Mouse (Mus musculus) G1E-ER4 (cell line): ENCODE data around the gene Aldh3b1. TPM values are rescaled to one million over a fixed set of nuclear protein-coding genes. Genes with fewer than 3 reads are reported as not detected.

Experiments
- GATA1 ChIP-seq: IDR thresholded peaks from one replicate; pipeline ENCODE4 v1.8.0; 2012; ENCODE audit warnings: low read length, inconsistent platforms
- polyA plus RNA-seq: library from polyadenylated mRNA; stranded (reverse); fragments of >175 nt; gene quantifications from 2 replicates; pipeline ENCODE4 v1.2.3, GENCODE M21; 2012

The Aldh3b1 gene
- polyA plus RNA-seq: not detected in 2 replicates

DNA sequence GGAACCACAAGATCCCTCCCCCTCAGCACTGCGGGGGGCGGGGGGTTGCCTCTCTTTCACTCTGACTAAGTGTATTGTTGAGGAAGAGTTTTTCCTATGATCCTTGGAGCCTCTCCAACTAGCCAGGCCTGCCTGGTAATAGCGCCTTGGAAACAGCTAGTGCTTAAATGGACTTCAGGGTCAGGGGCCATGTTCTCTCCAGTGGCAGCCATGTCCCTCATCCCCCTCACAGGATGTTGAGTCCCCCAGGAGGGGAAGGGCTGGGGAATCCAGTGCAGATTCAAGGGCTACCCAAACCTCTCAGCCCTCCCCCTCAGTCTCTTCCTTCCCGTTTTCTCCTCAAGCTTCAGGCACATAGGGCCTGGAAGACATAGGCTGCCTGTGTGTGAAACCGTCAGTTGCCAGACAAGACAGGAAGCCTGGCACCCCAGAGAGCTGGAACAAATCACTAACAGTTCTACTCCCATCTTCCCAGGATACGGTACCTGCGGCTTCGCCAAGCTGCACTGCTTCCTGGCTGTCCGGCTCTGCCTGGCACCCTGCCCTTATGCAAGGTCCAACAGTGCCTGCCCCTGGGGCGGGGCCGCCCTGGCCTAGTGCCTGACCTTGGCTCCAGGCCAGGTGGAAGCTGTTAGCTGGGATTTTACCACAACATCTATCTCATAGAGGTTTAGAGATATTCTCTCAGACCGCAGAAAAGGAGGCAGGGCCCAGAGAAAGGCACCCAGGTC is at the start of gene Aldh3b1:
Gene Aldh3b1, minus strand, starts transcription at position 598 of the 731 bp plus-strand sequence.
- no peak for TF ChIP-seq GATA1

- TF ChIP-seq GATA1: no peak
These were observed 46.3 kb upstream of the Aldh3b1 start for GRCm38 (mm10) chr19:3975866-3976265.

GRCm38 (mm10) chr19:3972229-3972628 is 42.6 kb upstream of the Aldh3b1 start, which contains the start of gene Aldh3b2:
Aldh3b2 (plus strand) TSS chr19:3972328.
- TF ChIP-seq GATA1: no peak

GRCm38 (mm10) chr19:3967258-3967657 is 37.6 kb upstream of the Aldh3b1 start:
- no peak for TF ChIP-seq GATA1

GRCm38 (mm10) chr19:3966330-3967075 is 36.9 kb upstream of the Aldh3b1 start:
- no peak for TF ChIP-seq GATA1

DNA sequence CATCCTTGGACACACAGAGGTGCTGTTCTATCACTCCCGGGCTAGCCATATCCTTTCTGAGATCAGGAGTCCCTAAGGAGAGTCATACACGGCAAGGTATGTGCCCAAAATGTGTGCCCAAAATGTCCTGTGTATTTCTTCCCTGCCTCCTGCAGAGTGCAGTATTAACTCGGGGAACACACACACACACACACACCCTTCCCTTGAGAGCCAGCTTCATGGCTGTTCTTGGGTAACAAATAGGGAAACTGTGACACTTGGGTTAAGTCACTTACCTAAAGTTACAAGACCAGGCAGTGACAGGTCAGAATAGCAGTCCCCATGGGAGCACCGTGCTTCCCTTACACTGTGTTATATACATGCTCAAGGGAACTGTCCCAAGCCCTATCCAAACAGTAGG is 34.4 kb upstream of the Aldh3b1 start:
- no peak for TF ChIP-seq GATA1

DNA sequence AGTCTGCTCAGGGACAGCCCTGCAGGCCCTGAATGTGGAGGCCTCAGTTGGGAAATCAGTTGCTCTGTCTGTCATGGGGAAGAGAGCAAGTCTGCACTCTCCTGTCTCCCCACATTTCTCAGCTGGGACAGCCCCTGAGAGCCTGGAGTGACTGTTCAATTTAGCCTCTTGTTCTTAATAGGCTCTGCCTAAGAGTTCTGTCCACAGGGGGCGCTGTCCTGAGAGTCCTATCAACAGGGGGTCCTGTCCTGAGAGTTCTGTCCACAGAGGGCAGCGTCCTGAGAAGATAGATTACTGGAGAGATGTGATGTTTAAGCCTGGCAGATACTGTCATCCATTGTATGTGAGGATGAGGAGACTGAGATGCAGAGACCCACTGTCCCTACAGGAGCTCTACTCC is 32.9 kb upstream of the Aldh3b1 start:
- no peak for TF ChIP-seq GATA1

DNA sequence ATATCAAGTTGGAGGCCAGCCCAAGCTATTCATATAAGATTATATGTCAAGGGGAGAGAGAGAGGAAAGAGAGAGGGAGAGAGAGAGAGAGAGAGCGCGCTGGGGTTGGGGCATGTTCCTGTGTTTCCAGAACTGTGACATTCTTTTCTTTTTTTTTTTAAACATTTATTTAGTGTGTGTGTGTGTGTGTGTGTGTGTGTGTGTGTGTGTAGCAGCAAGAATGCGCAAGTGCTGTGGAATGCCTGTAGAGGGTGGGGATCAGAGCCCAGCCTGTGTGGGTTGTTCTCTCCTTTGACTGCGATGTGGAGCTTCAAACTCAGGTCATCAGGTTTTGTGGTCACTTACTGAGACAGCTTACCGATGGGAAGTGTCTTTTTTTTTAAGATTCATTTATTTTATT is 30.6 kb upstream of the Aldh3b1 start:
- TF ChIP-seq GATA1: no peak

GRCm38 (mm10) chr19:3959030-3959429 is 29.4 kb upstream of the Aldh3b1 start:
- no peak for TF ChIP-seq GATA1

GRCm38 (mm10) chr19:3958470-3958869 is 28.9 kb upstream of the Aldh3b1 start, which contains the start of gene Aldh3b3:
Aldh3b3 (plus strand) TSS chr19:3958645.
- TF ChIP-seq GATA1: no peak

- TF ChIP-seq GATA1: no peak
These were observed 26.2 kb upstream of the Aldh3b1 start for GRCm38 (mm10) chr19:3955804-3956203.

- no peak for TF ChIP-seq GATA1
These were observed 25.4 kb upstream of the Aldh3b1 start for GRCm38 (mm10) chr19:3955033-3955432.

DNA sequence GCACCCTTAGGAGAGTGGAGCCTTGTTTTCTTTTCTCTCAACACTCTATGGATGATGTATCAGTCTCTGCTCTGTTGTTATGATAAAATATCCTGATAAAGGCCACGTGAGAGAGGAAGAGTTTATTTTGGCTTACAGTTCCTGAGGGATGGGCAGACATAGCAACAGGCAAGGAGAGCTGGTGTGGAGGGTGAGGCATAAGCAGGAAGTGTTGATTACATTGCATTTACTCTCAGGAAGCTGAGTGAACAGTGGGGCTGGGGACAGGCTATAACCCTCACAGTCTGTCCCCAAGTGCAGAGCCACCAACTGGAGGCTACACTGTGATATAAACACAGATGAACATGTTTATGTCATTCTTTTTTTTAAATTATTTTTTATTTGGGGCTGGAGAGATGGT is 22.5 kb upstream of the Aldh3b1 start:
- no peak for TF ChIP-seq GATA1

DNA sequence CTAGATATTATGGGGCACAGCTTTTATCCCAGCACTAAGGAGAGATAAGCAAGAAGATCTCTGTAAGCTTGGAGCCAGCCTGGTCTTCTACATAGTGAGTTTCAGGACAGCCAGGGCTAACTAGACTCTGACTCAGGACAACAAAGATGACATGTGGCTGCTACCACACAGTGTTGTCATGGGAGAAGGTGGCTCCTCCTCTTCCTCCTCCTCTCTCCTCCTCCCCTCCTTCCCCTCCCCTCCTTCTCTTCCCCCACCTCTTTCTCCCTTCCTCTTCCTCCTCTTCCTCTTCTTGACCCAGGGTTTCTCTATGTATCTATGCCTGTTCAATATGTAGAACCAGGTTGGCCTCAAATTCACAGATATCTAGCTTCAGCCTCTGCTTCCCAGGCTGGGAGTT is 21.9 kb upstream of the Aldh3b1 start:
- no peak for TF ChIP-seq GATA1

GRCm38 (mm10) chr19:3950331-3950730 is 20.7 kb upstream of the Aldh3b1 start:
- TF ChIP-seq GATA1: no peak

GRCm38 (mm10) chr19:3948546-3948945 is 18.9 kb upstream of the Aldh3b1 start:
- no peak for TF ChIP-seq GATA1

GRCm38 (mm10) chr19:3947813-3948212 is 18.2 kb upstream of the Aldh3b1 start:
- no peak for TF ChIP-seq GATA1
